Mouse (Mus musculus) liver, postnatal 0 days (tissue): ENCODE measurements at regions not wholly inside any gene's neighbourhood (a gene's known extent, or its start where the extent isn't known, plus 50 kb on each side); places are given as distances from the start of the nearest gene placed in this dataset.

ENCODE experiments used
- CTCF ChIP-seq: sonication (generic); IDR thresholded peaks from 2 replicates; pipeline ENCODE4 v1.5.1; 2016; ENCODE audit warnings: antibody characterized with exemption, low read depth
- EP300 ChIP-seq: IDR thresholded peaks from 2 replicates; pipeline ENCODE4 v1.6.1; 2016; ENCODE audit warnings: antibody characterized with exemption, low read depth, mild to moderate bottlenecking

DNA sequence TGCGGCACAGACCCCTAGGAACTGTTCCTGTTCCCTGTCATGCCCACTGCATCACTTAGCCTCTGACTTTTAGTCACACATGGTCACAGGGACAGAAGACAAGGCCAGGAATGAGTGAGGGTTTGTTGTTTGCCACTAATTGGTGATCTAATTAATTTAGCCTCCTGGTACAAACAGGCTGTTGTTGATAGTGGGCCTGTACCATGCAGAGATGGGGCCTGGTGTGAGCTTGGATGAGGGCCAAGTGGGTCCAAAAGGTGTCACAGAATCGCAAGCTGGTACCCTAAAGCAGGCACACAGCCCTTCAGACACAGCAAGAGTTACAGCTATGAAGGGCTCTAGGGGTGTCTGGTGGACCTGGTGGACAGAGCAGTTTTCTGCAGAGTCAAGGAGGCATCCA lies 421.2 kb upstream of the Mki67 start:
- no peak for TF ChIP-seq CTCF
- no peak for TF ChIP-seq EP300
